Mouse (Mus musculus) inflammation-experienced regulatory T-cells, adult 6 months (primary cell): ENCODE measurements around the gene Phf19. TPM values are rescaled to one million over a fixed set of nuclear protein-coding genes. Genes with fewer than 3 reads are reported as not detected.

Experiments used
- ATAC-seq: one replicate; pipeline ENCODE4 v1.8.0; 2017
- polyA plus RNA-seq, 3 experiments: library from polyadenylated mRNA; unstranded; fragments of 100-300 nt; shearing (Covaris generic); gene quantifications; one replicate each; pipeline ENCODE4 v1.2.1; 2017

Phf19 gene
- polyA plus RNA-seq, 3 experiments from 2014 or later: 1.1 to 3.9 (median 1.2) TPM

DNA sequence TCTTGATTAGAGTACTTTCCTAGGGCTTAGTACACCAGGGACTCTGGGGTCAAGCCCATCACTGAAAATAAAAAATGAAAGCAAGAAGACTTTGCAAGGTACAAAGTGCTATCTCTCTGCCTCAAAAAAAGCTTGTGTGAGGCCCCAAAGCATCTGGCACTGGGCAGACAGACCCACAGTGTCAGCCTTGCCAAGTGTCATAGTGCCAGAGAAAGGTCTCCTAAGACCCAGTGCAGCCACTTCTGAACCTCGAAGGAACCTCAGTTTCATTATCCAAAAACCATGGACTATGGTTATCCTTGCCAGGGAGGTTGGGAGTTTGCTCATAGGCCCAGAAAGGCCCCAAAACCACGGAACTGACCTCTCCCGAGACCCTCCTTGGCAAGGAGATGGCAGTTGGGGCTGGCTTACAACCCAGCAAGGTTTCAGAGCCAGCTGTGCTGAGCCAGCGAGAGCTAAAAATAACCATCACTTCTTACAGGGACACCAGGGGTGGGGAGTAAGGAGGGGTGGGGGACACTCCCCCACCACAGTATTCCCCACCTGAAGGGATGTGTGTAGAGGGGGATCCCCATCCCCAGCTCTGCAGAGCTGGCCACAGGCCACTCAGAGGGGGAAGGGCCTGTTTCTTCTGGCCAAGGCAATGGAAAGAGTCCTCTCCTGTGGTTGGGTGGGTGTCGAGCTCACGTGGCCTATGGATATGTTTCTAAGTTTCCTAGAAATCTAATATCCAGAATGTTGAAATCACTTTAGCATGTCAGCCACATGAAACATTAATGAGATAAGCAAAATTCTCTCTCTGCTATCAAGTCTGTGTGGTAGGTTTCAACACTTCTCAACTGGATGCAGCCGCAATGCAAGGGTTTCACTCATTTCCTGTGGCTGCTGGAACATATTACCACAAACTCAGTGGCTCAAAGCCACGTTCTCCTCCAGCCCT is 24.7 kb upstream of the Phf19 start:
- peak; percentile 67 for ATAC-seq

DNA sequence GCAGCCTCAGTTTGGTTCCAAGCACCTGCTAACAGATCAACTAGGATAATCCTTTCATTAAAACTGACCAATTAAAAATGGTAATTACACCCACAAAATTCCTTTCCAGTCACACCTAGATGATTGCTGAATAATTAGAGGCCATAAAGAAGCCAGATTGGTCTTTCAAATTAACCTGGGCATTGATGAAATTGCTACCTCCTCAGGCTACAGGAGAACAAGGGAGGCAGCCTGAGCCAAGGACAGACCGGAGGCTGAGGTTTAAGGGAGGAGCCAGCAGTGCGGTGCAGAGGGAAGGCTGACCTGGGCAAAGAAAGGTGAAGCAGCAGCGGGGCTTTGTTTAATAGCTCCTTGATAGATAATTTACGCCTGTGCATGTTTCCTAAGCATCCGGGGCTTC is 23.6 kb upstream of the Phf19 start:
- peak; percentile 44 for ATAC-seq

DNA sequence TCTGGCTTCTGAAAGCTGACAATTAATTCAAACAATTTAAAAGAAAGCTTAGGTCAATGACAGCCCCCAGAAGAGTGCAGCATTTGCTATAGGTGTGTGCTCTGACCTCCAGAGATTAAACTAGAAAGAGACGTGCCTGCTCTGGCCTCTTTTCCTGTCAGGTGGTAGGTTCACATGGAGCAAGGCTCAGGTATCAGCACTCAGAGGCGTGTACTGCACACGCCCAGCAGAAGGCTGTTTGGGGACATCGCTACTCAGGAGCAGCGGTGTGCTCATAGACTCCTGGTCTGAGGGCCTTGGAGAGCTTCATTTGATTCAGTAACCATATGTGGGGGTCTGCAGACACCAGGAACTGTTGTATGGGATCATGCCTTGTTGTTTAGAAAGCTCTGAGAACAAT is 13.5 kb upstream of the Phf19 start:
- no peak for ATAC-seq

DNA sequence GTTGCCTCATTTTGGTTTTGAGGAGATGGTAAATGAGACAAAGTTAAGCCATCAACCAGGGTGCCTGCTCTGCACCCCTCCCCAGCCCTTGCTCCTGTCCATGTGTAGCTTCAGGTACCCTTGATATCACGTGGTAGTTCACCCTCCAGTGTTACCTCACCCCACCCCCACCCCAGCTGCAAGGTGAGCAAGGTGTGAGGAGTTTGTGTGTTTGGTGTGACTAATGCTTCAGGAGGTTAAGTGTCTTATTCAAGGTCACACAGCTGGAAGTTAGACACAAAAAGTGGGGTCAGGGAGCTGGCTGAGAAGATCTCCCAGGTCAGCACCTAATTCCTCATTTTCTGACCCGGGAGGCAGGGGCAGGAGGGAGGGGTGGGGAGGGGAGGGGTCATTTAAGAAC is 8.9 kb upstream of the Phf19 start:
- ATAC-seq: no peak

DNA sequence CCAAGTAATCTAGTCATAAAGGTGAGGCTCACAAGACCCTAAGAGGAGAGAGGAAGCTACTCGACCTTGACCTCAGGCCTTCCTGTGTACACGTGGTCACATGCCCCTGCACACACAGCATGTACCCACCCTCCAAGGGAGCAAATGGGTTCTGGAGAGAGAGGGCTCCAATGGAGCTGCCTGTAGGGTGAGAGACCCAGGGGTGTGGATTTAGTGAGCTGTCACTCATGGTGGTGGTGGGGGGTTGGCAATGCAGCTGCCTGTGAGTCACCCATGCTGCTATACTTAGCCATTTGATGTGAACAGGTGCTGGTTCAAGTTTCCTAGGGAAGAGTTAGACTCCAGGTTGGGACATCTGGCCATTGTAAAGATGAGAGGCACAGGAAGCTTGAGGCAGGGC is 6.3 kb upstream of the Phf19 start:
- no peak for ATAC-seq

DNA sequence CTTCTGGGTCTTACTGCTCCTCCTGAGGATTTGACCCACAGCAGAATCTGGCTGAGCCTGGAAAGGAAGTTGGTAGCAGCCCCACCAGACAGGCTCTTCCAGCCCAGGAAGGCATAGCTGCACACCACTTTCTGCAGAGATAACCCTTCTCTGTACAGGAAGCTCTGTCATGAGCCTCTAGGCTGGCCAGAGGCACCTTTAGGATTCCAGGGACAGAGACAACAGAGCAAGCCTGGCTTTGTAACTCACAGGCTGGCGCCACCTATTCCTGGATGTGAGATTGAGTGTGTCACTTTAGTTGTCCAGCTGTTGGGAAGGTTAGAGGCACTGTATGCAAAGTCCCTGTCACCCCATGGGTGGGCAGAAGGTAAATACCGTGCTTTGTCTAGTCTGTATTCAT is 1.3 kb upstream of the Phf19 start:
- ATAC-seq: no peak

DNA sequence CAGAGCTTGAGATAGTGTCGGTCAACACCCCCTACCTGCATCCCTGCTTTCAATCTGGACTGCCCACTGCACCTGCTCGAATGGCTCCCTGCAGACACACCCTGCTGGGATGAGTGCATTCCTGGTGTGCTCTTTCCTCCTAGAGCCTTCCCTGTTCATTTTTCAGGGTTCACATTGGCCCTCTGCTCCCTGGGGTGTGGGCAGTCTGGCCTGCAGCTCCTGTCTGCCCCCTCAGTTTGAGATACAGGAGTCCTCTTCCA is 927 bp upstream of the Phf19 start:
- no peak for ATAC-seq

DNA sequence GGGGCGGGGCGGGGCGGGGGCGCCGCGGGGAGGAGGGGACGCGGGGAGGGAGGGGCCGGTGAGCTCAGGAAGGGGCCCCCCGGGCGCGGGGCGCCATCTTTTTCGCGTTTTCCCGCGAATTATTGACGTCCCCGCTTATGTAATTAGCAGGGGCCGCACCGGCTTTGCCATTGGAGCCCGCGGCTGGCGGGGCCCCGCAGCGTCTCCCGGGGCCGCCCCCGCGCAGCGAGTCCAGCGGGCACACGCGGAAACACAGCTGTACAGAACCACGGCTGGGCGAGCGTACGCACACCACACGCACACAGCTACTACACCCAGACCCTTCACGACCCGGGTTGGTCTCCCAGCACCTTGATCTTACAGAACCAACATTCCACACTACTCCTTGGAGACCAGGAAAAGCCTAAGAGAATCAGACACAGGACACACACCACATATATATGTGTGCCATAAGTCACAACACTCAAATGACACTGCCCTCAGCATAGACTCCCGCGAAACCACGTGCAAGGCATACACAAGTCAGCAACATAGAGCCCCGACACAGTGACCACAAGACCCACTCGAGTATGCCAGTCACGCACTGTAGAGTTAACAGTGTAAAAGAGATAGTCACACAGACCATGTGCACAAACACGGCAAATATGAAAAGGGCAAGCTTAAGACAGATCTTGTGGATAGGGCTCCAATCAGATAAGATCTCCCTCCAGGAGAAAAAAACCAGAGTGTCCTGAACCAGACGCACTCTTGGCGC is 420 bp upstream of the Phf19 start:
- peak; percentile 68 for ATAC-seq

DNA sequence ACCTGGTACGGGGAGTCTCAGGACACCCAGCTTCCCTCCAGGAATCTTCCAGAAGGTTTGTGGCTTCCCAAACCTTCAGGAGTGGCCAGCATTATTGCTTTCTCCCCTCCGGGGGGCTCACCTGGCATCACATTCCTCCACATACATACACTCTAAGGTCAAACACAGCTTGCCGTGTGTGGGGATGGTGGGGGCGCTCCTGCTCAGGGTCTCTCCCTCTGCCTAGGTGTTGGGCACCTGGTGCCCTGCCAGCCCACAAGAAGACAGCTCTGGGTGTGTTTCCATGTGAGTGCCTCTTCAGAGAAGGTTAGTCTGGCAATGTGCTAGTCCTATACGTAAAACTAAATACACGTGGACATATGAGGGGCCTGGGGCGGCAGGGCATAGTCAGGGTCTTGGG is 1.2 kb downstream of the Phf19 start:
- no peak for ATAC-seq

DNA sequence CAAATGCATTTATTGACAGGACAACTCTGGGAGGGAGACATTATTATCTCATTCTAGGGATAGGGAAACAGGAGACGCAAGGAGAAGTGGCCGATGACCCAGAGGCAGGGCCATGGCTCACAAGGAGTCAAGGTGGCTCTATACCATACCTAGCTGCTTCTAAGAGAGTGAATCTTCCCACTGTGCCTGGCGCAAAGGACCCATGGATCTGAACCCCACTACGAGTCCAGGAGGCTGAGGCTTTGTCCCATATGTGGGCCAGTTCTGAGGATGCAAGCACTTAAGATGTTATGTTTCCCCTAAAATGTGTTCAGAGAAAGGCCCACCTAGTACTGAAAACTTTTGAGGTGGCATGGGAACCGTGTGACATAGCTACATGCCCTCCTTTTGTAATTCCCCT is 2.0 kb downstream of the Phf19 start:
- no peak for ATAC-seq

DNA sequence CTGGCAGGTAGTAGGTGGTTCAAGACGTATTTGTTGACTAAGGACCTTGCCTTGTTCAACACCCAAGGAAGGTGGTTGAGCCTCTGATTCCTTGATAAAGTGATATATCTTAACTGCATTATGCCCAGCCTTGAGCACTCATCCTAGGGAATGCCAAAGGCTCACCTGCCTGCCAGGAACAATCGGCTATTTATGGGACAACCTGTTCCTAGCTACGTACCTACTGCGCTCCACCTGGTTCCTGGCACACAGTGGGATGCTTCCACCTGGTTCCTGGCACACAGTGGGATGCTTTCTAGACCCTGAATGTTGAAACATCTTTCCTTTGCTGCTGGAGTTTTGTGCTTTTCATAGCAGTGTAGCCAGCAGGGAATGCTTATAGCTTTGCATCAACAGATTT is 4.1 kb downstream of the Phf19 start:
- no peak for ATAC-seq

DNA sequence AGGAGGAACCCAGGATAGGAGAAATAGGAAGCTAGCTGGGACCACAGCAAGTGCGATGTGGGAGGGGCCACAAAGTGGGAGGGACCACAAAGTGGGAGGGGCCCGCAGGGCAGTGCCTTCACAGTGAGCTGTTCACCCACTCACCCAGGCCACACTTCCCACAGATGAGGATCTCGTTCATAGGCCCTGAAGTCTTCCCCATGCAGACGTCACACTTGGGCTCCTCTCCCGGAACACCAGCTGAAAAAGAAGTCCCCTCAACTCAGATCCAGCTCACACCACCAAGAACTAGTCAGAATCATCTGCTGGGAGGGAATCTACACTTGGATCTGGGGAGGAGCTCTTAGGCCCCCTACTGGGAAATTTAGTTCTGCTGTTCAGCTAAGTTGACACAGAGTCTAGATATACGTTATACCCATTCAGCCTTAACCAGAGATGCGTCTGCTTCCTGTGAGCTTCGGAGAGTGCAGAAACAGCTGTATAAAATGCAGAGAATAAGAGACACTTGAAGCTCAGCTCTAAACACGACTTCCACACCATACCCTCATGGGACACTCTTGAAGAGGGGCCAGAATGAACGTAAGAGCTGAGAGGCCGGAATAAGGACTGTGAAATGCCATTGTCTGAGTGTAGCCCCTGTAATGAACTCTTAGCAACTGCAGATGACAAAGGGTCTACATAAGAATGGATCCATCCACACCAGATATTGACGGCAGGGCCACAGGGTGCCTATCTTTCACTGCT is 6.8 kb downstream of the Phf19 start:
- no peak for ATAC-seq

DNA sequence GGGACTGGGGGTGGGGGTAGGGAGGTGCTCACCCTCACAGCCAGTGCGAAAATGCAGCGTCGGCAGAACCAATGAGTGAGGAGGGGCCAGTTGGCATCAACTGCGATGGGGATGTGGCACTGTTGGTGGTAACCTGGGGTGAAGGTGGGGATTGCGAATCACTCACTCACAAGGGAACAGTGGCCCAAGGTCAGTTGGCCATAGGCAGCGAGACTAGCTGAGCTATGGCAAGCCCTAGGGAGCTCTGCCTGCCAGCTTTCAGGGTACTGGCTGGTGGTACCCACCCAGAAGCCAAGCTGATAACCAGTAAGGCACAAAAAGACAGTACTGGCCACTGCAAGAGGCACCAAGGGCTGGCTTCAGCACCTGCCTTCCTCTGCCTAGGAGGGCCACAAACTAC is 7.4 kb downstream of the Phf19 start:
- no peak for ATAC-seq

DNA sequence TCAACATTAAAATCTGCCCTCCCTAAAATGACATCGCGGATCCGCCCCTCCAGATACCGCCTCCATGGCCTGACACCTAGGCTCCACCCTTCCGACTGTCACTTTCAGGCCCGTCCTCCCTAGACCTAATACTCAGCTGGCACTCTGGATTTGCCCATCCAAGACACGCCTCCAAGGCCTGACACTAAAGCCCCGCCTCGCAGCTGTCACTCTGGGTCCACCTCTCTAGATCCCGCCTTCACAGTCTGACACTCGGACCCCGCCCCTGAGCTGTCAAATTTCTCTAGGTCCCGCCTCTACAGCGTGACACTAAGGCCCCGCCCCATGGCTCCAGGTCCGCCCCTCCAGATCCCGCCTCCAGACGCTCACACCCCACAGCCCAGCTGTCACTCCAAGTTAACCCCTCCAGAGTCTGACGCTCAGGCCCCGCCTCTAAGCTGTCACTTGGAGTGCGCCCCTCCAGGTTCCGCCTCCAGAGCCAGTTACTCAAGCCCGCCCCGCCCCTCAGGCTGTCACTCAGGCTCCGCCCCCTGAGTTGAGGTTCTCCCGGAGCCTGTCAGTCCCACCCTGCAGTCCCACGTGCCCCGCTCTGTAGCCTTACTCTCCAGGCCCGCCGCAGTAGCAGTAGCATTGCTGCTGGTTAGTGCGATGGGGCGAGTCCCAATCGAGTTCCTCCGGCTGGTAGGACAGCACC is 8.8 kb downstream of the Phf19 start:
- peak; percentile 90 for ATAC-seq

DNA sequence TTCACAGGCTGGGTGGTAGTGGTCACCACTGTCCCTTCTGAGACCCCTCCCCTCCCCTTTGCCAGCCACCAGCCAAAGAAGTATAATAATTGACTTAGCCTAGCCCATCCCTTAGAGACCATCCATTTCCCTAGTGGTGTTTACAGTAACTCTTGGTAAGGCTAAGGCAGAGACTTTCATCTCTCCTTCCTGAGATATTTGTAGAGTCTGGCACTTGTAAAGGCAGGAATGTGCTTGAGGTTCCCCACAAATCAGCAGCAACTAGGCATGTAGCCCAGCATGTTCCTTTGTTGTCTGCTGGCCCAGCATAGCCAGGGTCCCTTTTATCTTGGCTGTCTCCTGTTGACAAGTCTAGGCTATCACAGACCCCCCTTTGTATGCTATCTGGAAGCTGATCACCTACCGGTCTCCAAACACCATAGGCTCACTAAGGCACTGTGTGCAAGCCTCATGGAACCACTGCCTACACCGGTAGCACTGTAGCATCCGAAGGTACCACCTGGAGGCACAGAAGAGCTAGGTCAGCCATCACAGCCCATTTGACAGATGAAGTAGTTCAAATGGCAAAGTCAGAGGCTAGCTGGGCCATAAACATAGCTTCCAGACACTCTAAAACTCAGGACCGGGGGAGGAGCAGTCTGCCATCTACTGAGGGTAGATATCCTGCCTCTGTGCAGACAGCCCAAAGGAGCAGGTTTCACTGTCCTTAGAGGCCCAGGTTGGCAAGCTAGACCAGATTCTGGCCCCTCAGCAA is 10.0 kb downstream of the Phf19 start:
- no peak for ATAC-seq

DNA sequence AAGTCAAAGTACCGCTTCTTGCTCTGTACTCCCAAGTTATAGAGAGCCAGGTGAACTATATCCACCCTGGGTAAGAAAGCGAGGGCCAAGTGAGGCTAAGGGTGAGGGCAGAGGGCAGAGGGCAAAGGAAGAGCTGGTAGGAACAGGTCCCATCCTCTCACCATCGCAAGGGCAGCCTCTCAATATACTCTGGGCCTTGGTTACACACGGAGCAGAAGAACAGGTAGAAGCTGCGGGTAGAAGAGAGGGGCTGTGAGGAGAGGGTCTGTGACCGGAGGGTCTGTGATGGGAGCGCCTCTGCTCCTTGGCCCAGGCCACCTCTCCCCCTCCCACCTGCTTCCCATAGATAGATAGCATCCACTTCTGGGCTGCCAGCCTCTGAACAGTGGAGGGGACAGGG is 10.6 kb downstream of the Phf19 start:
- ATAC-seq: no peak

DNA sequence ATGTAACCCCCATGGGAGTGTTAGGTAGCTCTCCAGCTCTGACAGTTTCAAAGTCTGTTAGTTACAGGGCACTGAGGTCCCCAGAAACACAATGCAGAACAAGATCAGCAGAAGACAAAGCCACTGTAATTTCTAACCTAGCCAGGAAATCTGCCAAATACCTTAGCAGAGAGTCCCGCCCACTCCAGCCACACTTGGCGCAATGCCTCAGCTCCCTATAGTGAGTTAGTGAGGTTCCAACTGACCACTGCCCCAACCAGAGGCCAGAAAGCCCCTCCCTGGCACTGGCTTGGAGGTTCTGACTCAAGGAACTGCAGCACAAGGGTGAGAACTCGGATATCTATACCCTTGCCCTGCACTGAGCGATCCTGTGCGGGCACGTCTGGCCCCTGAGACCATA is 11.1 kb downstream of the Phf19 start:
- no peak for ATAC-seq

DNA sequence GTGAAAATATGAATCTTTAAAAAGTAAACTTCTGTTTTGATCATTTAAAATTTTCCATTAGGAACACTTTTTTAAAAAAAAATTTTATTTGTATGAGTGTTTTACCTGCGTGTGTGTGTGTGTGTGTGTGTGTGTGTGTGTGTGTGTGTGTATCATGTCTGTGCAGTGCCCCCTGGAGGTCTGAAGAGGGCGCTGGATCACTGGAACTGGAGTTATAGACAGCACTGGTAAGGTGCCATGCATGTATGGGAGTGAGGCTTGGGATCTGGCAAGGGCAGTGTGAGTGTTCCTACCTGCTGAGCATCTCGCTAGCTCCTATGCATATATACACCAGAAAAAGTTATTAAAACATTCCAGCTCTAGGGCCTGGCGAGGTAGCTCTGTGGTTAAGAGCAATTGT is 12.1 kb downstream of the Phf19 start:
- no peak for ATAC-seq

DNA sequence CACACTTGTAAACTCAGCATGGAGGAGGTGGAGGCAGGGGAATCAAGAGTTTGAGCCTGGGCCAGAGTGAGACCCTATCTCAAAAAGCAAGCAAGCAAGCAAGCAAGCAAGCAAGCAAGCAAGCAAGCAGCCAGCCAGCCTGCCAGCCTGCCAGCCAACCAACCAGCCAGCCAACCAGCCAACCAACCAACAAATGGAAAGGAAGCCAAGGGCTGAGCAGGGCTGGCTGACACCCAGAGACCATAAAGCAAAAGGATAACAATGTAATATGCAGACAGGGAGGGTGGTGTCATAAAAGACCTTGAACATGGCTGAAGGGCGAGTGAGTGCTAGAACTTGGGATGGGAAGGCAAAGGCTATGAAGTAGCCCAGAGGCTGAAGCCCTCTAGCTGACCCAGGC is 13.4 kb downstream of the Phf19 start:
- no peak for ATAC-seq

DNA sequence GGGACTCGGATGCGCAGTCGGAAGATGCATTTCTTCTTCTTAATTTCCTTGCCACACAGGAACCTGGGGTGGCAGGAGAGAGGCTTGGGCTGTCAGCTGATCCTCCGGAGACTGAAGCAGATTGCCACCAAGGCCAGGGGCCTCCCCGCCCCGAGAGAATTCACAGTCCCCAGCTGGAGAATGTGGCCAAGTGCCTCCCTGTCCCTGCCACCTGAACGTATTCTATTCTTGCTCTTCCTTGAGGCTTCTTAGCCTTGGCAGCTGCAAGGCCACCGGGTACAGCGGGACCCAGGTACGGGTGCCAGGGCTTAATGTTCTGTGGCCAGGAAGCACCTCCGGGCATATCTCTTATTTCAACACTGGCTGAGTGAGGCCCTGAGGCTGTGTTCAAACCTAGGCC is 14.1 kb downstream of the Phf19 start:
- no peak for ATAC-seq

DNA sequence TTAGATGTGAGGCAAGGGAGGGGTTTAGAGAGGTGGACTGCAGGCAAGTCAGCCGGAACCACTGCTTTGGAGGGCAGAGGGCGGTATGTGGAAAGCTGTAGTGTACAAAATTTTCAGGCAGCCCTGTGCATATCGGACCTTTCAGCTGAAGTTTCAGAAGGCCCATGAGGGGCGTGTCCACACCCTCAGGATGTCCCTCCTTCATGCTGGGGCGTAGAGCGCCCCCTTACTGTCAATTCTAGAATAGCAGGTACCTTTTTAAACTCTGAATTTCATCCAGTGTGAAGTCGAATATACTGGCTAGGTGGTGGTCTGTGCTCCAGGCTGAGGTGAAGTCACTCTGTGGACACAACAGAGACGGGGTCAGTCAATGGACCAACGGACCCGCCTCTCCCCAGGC is 16.0 kb downstream of the Phf19 start:
- ATAC-seq: no peak

DNA sequence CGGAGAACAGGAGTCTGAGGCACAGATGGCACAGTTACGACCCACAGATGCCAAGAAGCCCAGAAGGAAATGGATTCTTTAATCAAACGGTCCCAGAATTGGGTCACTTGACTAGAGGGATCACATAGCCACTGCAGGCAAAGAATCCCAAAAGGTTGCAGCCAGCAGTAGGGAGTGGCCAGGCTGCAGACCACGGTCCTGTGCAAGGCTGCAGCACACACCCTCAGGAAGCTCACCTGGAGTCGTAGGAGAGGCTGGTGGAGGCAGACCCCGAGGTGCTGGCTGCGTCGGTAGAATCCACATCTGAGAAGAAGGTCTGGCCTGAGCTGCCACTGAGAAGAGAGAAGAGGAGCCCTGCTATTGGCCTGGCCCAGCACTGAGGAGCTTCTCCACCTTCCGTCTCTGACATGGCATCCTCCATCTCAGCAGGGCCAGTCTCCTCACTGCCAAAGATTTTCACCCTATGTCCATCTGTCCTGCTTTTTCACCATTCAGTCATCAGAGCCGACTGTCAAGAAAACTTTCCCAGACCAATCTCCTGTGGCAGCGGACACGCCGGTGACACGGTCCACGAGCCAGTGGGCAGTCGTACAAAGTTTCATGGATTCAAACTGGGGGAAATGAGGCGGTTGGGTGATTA is 16.9 kb downstream of the Phf19 start:
- no peak for ATAC-seq
